Mouse (Mus musculus): ENCODE results near the gene Tspan4.

DNA sequence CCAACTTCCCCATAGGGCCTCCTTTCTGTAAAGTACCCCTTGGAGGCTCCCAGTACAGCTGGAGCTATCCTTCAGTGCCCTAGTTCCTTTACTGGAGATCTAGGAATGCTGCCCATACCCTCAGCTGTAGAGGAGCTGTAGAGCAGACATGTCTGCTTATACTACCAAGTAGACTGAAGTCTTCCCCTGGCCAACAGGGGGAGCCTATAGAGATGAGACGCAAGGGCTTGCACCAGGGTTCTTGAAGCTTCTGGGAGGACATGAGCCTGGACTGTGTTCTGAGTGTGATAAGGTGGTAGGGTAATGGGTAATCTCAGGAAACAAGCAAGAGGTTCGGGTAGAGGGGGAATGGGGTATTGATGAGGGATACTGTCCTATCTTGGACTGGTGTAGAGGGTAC is 16.1 kb downstream of the Tspan4 start:
- peak; percentile 34; the same call in 1 of the 2 replicates for TF ChIP-seq CTCF (conservative IDR thresholded peaks at IDR 0.05; ENCODE audit: low read length)
- no peak for TF ChIP-seq POU5F1 (IDR thresholded peaks at IDR 0.05; ENCODE audit: borderline replicate concordance, low read length)
- no peak for TF ChIP-seq NANOG (IDR thresholded peaks at IDR 0.05; ENCODE audit: borderline replicate concordance, low read length)

Data from E14TG2a.4 (cell line).